Mouse (Mus musculus): ENCODE measurements around the gene Mcoln3. TPM values are rescaled to one million over a fixed set of nuclear protein-coding genes. Genes with fewer than 3 reads are reported as not detected.

Mcoln3 gene
- total and polyA plus RNA-seq, 3 experiments, result not detected

DNA sequence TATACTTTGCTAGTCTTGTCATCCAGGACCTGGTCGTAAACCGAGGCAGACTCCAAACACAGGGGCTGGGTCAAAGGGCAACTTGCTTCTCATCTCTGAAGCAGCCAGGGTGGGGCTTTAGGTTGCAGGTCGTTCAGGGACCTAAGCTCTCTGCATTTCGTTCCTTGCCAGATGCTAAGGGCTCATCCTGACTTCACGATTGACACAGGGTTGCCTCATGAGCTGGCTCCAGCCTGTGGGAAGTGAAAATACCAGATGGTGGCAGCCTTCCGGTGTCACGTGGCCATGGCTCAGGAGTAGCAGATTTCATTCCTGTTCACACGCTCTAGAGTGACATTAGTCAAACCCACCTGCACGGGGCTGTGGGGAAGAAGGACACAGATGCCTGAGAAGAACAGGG, 17.6 kb downstream of the Mcoln3 start:
- DNase-seq, result no peak

DNA sequence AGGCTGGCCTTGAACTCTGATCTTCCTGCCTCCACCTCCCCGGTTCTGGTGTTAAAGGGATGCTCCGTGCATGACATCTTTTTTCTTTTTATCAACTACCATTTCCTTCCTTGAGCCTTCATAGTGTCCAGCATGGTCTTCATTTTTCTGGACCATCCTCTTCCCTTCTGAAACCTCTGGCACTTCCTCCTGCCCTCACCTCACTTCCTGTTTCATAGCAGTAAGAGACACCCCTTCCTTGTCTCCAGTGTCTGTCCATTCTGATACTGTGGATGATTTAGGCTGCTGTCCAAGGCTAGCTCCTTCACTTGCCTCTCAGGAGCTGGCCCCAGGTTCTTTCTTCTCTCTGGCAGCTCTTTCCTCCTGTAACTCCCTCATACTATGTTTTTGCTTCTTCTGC, 18.2 kb downstream of the Mcoln3 start:
- DNase-seq, result no peak

DNA sequence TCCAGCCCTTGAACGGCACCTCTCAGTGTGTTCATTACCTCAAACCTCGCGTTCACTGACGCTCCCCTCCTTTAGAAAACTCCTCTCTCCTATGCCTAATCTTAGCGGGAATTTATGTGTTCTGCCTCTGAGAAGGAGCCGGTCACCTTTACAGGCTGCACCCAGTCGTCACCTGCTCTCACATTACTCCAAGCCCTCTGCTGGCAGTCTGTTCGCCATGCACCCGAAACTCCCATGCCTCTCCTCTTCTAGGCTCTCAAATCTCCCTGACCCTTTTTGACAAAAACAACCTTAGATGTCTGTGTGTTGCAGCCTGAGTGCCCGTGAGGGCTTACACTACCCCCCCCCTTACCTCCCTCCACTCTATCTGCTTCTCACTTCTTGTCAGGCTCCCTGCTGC, 19.2 kb downstream of the Mcoln3 start:
- no peak for DNase-seq

DNA sequence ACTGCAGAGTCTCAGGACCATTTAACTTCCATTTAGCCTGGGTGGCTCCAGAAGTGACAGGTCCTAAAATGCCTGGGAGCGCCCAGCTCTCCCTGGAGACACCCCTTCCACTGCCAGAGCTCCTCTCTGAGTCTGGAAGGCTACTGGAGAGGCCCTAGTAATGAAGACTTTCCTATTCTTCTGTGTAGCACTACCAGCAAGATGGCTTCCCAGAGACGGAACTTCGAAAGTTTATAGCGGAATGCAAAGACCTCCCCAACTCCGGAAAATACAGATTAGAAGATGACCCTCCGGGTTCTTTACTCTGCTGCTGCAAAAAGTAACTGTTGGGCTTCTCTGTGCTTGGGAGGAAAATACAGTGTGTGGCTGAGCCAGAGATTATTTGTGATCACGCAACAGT, 23.0 kb downstream of the Mcoln3 start:
- DNase-seq, result no peak

DNA sequence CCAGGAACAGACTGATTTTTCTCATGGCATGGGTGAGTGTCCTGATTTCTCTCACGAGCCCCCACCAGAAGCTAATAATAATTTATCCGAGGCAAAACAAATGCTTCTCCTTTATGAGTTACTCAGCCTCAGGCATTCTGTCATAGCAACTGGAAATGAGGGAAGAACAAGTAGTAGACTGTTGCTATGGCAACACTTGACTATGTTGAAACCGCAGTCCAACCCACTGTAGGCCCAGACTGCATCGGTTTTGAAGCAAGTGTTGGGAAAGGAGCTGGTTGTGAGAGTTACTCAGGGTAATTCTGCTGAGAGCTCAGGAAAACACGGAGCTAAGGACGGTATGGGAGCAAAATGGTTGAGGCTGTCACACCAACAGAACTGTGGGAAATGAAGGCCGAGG, 25.3 kb downstream of the Mcoln3 start:
- DNase-seq, result no peak

DNA sequence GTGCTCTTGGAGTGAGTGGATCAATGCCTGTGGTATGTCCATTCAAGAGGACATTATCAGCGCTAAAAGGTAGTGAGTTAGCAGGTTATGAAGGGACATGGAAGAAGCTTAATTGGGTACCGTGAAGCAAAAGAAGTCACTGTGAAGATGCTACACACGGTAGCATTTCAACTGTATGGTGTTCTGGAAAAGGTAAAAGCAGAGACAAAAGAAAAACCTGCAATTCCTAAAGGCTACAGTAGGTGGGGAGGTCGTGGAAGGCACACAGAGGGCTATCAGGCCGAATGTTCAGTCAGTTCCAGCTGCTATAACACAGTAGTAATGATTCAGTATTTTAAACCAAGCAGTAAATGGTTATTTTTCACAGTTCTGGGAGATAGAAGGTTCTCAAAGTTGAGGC, 28.3 kb downstream of the Mcoln3 start:
- no peak for DNase-seq

DNA sequence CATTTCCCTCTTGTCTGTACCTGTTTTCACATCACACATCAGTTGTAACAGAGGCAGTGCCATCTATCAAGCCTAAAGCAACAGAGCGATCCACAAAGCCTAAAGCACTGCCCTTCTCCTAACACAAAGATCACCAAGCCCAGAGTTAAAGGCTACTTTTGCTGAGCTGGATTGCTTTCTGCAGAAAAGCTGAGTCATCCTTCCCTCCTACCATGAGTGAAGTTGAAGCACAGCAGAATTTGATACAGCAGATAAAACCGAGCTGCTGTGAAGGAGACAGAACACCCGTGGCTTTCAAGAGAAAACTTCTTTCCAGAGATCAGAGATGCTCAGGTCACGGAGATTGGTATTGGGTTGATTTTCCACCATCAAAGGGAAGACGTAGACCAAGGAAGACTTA, 28.9 kb downstream of the Mcoln3 start:
- no peak for DNase-seq

DNA sequence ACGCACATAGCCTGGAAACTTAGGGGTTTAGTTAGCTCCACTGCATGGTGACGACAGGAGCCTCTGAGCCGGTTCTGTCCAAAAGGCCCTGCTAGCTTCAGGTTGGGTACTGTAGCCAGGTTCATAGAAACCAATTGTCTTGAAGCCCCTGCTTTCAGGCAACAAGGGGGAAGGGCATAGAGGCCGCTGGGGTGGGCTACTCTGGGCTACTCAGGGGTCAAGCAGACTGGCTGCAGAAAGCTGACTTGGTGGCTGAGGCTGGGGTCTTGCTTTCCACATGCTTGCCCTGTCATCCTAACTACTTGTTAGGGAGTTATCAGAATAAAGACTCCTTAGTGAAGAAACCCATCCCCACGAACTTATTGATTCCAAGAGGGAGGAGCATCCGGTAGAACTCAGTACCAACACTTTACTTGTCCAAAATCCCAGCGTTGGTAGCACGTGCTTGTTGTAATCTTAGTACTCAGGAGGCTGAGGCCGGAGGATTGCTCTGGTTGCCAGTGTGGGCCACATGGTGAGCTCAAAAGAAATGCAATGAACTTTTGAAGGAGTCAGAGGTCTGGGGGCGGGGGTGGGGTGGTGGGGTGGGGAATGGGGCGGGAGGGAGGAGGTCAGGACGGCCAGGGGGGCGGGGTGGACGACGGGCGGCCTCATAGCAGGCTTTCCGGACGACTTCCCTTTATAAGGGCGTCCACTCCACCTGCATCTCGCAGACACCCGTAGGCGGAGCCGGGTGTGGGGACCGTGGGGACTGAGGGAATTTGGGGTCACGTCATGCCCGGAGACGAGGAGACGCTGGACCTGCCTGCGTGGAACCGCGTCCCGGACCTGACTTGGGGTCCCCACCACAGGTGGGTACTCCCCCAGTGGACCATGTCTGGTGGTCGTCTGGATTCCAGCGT, 32.2 kb downstream of the Mcoln3 start, which contains the start of gene Mcoln2:
Gene Mcoln2 (plus strand): TSS at position 678 of the 902 bp plus-strand sequence.
- no peak for DNase-seq

DNA sequence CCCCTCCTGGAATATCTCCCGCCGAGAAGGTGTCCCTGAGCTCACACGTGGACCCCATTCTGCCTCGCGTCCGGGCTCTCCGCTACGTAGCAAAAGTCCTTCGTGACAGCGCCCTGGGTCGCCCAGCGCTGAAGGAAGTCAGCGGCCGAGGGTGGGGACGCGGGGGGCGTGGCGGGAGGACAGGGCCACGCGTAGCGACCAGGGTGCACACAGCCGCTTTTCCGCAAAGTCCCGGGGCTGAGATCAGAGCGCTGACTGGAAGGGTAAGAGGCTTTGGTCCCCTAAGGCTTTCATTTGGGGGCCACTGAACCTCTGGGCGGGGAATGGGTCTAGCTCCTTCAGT, 32.8 kb downstream of the Mcoln3 start:
- peak; percentile 52 for DNase-seq

DNA sequence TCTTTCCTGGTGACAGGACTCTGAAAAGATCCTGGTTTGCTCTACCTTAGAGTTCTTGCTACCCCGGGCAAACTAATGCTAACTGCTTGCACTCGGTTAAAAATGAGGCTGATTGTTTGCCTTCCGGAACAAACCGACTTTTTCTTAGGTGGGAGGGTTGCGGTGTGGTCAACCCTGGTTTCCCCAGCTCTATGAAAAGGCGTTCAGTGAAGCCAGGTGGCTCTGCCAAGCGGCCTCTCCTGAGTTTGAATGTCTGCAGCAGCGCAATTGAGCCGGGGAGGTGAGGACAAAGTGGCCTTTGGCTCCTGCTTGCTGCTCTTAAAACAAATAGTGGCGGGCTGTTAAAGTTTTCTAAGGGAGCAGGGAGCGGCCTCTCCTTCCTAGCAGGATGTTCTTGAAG, 33.3 kb downstream of the Mcoln3 start:
- no peak for DNase-seq

DNA sequence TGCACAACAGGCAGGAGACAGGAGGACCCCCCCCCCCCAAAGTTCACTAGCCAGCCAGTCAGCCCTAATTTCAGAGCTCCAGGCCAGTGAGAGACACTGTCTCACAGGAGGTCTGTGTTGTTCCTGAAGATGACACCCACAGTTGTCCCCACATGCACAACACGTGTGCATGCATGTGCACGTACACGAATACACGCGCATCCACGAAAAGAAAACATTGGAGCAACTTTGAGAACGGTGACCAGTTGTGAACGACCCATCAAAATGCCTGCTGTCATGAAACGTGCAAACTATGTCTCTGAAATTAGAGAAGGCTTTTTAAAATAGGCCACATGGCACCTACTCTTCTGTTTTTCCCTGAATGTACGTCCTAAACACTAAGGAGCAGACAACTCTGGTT, 34.1 kb downstream of the Mcoln3 start:
- no peak for DNase-seq

DNA sequence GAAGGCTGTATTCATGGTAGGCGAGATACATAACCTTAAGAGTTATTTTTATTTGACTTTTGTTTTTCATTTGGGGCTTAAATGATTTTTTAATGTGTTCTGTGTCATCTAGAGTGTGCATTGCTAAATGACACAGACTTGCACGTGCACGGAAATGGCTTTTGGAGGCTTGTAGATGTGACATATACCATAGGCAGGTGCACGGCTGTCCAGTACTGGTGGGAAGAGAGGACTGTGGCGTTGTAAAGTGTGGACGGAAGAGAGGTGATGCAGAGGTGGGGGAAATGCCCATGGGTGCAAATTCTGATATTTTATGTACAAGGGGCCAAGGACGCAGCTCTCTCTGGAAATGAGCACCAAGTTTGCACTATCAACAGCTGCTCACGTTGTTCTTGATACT, 34.5 kb downstream of the Mcoln3 start:
- DNase-seq, result no peak

DNA sequence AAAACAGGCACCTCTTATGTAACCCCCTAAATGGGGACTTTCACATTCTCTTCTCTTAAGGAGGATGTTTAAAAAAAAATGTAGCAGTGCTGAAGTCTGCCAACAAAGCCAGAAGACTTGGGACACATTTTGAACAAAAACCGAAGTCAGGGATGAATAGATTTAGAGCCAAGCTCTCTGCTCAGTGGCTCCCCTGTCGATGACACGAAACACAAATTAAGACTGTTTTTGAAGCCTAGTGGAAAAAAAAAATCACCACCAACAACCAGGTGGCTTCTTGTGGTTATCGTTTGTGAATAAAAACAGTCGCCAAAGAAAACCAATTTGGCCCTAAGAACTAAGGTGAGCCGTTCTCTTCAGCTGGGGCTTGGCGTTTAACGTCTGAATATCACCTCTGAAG, 35.1 kb downstream of the Mcoln3 start:
- no peak for DNase-seq

DNA sequence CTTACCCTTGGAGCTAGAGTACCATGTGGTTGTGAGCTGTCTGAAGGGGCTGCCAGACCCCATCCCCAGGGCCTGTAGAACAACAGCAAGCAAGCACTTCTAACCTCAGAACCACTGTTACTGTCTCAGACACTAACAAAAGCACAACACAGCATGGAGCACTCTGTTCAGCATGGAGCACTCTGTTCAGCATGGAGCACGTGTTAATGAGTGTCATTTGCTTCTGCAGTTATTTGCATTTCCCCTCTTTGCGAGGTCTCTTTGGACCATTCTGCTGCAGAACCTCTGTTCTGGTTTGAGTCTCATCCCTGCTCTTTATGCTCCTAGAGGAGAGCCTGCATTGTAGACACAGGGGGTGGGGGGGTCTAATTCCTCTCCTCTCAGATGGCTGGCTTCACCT, 35.7 kb downstream of the Mcoln3 start:
- no peak for DNase-seq

DNA sequence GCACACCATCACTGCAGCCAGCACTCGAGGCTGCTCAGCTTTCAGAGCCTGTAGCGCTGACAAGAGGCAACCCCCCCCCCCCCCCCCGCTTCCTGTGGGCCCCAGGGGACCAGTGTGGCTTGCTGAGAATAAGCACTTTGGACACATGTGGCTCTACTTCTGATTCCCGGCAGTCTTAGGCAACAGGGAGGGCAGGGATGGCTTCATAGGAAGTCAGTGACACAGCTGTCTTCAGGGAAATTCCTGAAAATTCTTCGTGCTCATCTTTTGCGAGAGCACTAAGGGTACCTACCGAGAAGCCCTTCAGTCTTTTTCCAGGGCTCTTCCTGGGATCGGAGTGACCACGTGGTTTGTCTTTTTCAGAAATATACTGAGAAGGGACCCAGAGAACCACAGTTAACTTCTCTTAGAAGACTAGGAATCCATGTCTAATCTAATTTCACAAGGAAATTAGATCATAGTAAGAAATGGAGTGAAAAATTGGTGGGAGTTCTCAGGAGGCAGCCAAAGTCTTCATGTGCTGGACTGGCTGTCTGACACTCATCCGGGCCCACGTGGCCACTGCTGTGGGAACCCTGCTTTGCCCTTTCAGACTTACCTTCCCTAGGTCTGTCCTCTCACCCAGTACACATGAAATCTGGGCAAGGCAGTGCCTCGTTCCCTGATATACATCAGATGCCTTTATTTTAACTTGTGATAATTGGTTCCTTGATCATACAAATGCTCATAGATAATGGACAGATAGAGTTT, 36.8 kb downstream of the Mcoln3 start:
- DNase-seq, result no peak

DNA sequence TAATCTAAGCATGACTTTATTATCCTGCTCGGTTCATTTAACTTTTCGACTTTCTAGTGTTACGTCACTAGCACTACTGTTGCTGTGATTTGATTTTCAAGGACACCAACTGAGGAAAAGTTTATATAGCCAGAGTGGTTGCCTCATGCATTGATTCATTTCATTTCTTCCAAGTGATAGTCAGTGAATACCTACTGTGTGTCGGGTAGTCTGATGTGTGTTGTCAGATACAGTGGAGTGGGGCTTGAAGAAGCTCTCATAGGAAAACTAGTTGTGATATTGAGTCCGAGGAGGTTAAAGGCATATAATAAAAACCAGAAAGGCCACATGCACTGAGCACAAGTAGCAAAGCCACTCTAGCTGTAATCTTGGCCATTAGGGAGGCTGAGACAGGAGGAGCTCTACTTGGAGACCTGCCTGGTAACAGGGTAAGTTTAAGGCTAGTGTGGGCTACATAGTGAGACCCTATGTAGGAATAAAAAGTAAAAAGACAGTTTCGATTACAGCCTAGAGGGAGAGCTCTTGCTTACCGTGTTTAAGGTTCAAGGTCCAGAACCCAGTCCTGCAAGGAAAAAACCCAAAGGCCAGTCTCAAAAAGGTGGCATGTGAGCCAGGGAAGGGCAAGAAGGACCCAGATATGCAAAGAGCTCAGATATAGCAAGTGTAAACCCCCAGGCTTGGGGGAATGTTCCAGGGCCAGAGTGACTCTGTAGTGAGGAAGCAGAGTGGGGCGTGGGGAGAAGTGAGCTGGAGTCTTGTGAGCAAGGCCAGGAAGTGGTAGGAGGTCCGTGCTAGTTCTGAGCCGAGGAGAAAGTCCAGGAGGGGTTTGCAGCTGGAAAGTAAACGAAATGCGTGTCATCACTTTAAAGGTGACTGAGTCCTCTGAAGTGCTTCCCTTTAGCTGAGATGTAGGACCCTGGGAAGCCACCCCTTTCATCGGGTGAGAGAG, 38.7 kb downstream of the Mcoln3 start:
- no peak for DNase-seq

DNA sequence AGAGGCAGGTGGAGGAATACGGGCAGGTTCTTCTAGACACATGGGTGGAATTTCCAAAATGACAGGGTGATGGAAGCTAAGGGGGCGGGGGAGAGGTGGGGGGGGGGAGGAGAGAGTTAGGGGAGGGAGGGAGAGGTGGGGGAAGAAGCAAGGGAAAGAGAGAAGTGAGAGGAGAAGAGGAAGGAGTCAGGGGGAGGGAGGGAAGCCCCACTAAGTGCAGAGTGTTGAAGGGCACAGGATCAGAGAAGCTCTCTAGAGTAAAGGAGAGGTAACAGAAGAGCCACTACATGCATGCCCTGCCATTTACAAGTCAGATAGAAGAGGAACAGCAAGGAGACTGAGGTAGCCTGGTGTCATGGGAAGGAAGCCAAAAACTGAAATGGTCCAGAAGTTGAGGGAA, 39.6 kb downstream of the Mcoln3 start:
- no peak for DNase-seq

DNA sequence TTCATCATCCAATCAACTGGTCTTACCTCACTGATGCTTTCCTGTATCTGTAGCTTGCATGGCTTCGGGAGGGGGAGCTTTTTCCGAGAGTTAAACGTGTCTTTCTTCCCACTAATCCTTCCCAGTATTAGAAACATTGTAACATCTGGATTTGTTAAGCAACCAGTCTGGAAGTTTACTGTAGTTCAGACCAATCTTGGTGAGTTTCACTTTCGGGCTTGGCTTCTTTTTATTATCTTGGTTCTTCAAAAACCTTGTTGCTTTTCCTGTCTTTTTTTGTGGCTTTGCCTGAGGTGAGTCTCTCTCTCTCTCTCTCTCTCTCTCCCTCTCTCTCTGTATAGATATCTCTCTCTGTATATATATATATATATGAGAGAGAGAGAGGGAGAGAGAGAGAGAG, 40.8 kb downstream of the Mcoln3 start:
- no peak for DNase-seq

DNA sequence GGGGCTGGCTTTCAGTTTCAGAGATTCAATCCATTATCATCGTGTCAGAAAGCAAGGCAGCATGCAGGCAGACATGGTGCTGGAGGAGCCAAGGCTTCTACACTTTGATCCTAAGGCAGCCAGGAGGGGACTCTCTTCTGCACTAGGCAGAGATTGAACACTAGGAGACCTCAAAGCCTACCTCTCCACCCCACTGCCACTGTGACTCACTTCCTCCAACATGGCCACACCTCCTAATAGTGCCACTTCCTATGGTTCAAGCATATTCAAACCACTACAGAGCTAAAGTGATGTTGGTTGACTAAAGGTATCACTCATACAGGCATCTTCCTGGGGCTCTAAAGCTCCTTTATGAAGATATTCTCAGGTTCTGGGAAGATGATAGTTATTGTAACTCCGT, 42.1 kb downstream of the Mcoln3 start:
- DNase-seq, result no peak

DNA sequence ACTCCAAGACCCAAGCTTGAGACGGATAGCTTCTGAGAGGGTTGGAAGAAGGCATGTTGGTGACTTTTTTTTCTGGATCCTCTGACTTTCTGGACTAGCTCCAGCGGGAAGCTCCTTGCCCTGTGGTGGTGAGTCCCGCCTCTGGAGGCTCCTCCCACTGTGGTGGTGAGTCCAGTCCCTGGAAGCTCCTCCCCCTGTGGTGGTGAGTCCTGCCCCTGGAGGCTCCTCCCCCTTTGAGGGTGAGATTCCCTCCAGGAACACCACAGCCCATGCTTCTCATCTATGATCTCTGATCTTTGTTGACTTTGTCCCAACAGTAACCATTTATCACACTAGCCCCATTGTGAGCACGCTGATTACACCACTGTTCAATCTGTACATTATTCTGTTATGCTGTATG, 44.9 kb downstream of the Mcoln3 start:
- DNase-seq, result no peak

DNA sequence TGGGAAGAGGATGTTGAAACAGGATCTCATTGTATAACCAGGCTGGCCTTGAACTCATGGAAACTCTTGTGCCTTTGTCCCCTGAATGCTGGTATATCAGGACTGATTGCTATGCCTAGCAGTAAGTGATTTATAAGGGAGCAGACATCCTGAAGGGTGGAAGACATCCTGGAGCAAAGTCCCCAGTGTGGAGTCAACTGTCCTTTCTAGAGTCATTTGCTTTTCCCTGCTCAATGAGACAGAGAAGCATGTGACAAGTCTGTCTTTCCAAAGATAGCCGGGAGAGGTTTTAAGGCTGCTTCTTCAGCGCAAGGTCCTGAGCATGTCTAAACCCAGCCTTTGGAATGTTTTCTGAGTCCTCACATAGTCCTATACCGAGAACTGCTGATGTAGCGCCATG, 52.1 kb downstream of the Mcoln3 start:
- no peak for DNase-seq

DNA sequence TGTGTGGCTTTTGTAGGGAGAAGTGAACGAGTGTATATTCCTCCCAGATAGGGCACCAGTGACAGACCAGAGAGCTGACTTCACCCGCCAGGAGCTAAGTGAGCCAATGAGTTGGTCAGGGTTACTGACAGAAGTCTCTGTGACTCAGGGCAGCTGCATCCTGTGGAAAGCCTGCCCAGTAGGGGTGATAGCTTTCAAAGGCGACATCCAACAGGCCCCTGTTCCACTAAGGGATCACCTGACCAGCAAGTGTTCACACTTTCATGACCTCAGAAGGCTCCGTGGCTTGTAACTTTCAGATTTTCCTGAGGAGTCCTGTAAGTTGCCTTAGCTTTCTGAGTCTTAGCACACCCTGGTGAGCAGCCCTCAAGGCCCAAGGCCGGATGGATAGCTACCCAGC, 55.8 kb downstream of the Mcoln3 start:
- no peak for DNase-seq

DNA sequence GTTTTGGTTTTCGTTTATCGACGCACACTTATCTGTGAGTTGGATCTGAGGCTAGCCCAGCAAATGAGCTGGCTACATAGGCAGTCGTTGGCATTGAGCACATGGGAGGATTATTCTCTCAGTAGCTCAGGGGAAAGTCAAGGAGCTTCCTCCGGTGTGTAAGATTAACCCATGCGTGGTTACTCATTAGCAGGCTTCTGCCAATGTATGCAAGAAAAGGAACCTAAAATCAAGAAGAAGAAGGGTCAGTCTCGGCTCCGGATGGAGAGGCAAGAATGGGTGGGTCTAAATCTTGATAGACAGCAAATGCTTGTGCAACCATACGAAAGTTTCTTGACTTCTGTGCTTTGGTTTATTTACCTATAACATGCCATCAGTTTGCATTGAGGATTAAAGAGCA, 57.0 kb downstream of the Mcoln3 start:
- no peak for DNase-seq
